Mouse (Mus musculus): Measurements from ENCODE around the gene Klf12. TPM values are rescaled to one million over a fixed set of nuclear protein-coding genes. Genes with fewer than 3 reads are reported as not detected.
A peak's percentile ranks its signal among the peaks of the same experiment; 100 is the strongest.

Klf12 gene
- 25.5 and 29.6 TPM in 2 replicates for polyA plus RNA-seq (2014; fragmentation: Nextera tagmentation; extraction: Ambion mirVana)

DNA sequence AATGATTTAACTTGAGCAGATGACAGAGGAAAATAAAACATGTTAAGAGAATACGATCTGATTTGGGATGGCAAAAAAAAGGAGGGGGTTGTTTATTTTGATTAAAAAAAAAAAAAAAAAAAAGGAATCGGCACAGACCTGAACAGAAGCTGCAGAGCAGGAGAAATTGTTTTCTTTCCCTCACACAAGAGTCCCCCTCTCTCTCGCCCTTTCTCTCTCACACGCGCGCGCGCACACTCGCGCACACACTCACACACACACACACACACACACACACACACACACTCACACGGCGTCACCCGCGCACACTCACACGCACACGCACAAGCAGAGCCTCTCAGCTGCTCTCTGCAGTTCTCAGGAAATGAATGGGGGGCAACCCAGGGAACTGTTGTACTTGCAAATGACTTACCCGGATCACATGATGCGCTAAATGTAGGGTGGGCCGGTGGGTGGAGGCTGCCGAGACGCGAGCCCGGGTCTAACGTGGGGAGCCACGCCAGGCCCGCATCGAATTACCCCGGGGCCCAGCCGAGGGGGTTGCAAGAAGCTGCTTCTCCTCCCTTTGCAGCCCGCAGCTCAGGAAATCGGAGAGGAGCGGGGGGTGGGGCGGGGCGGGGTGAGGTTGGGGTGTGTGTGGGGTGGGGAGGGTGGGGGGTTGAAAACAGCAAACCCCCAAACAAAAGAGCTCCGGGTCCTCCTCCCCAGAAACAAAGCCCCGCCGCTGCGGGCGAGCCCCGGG, at the start of gene Klf12:
Gene Klf12, minus strand, starts transcription at position 561 of the 742 bp plus-strand sequence.
- H3K4me2 ChIP-seq (replicated peaks; ENCODE audit: low read depth, low read length) = peak within 1 kb of the TSS; percentile 90
- no peaks in the 10 kb centered on the region for H3K36me3 ChIP-seq (ENCODE audit: control insufficient read depth, insufficient read depth, low read length)
- peak within 1 kb of the TSS; percentile 53 for H3K4me3 ChIP-seq (ENCODE audit: low read depth, low read length)
- H3K27ac ChIP-seq (ENCODE audit: low read depth, low read length) = peak within 1 kb of the TSS; percentile 96
- under 1% methylated on average over 22 of the region's 40 CpGs for WGBS
- H3K9ac ChIP-seq (ENCODE audit: low read depth, low read length) = peak within 1 kb of the TSS; percentile 86
- H3K9me3 ChIP-seq (ENCODE audit: control insufficient read depth, low read length) = no peaks in the 10 kb centered on the region
- ATAC-seq (ENCODE audit: low FRiP score) = peak; percentile 90
- no peaks in the 10 kb centered on the region for H3K27me3 ChIP-seq (ENCODE audit: control insufficient read depth, insufficient read depth, low read length)
- no peaks in the 10 kb centered on the region for H3K4me1 ChIP-seq (replicated peaks; ENCODE audit: control insufficient read depth, insufficient read depth, low read length)
- DNase-seq (ENCODE audit: low spot score) = peak; percentile 85

DNA sequence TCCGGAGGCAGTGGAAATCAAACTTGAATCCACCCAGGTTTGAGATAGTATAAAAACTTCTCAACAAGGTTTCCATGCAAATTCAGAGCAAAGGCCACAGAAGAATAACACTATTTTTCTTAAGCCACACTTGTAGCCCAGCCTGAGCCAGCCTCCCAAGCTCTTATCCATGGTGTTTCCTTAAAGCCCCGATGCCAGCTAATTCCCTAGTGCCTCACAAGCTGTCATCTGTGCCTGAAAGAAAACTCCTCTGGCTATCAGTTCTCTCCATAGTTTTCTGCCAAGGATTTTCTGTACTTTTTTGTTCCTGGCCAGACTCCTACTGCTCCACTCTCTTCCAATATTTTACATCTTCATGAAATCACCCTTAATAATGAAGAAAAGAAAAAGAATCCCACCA, 48.9 kb upstream of the Klf12 start:
- DNase-seq (ENCODE audit: low spot score) (no peak), ATAC-seq (ENCODE audit: low FRiP score) (no peak)
- WGBS = 86% methylated on average over 2 of the region's 2 CpGs
- no peak overlapping the region for H3K4me2 ChIP-seq (replicated peaks; ENCODE audit: low read depth, low read length)
- H3K27me3 ChIP-seq (ENCODE audit: control insufficient read depth, insufficient read depth, low read length) = no peaks in the 10 kb centered on the region
- no peak overlapping the region for H3K27ac ChIP-seq (ENCODE audit: low read depth, low read length)
- no peaks in the 10 kb centered on the region for H3K9me3 ChIP-seq (ENCODE audit: control insufficient read depth, low read length)
- H3K4me3 ChIP-seq (ENCODE audit: low read depth, low read length) = no peak overlapping the region
- H3K4me1 ChIP-seq (replicated peaks; ENCODE audit: control insufficient read depth, insufficient read depth, low read length) = no peaks in the 10 kb centered on the region
- no peaks in the 10 kb centered on the region for H3K36me3 ChIP-seq (ENCODE audit: control insufficient read depth, insufficient read depth, low read length)
- no peak overlapping the region for H3K9ac ChIP-seq (ENCODE audit: low read depth, low read length)

DNA sequence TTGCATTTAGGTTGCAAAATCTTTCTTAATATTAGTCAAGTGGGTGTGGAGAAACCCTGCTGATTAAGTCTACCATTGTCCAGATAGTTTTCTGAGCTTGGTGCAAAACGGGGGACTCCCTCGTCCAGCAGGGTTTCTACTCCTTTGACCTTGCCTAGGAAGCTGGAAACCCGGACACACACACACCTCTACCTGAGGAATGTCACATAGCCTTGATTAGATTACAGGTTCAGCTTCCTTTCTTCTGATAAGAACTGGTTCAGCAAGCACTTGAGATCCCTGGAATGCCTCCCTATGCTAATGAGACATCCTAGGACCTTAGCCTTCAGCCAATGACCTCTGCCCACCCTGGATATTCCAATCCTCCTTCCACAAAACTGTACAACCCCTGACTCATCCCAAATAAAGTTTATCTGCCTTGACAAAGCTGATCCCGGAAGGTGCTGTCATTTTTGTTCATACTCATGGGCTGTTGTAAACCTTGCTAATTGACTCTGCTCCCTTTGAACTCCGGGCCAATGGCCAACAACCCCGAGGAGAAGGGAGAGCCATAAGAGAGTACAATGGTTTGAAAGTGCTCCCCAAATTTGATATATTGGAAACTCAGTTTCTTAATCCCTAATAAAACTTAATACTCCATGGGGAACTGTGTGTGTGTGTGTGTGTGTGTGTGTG, 44.3 kb upstream of the Klf12 start:
- DNase-seq (ENCODE audit: low spot score) (no peak), ATAC-seq (ENCODE audit: low FRiP score) (no peak)
- Histone ChIP-seq H3K4me3 (ENCODE audit: low read depth, low read length) (no peak overlapping the region), H3K4me1 (replicated peaks; ENCODE audit: control insufficient read depth, insufficient read depth, low read length) (no peaks in the 10 kb centered on the region), H3K27ac (ENCODE audit: low read depth, low read length) (no peak overlapping the region), H3K9ac (ENCODE audit: low read depth, low read length) (no peak overlapping the region), H3K9me3 (ENCODE audit: control insufficient read depth, low read length) (no peaks in the 10 kb centered on the region), H3K4me2 (replicated peaks; ENCODE audit: low read depth, low read length) (no peak overlapping the region), H3K27me3 (ENCODE audit: control insufficient read depth, insufficient read depth, low read length) (no peaks in the 10 kb centered on the region), H3K36me3 (ENCODE audit: control insufficient read depth, insufficient read depth, low read length) (no peaks in the 10 kb centered on the region)
- WGBS = 80% methylated on average over 6 of the region's 6 CpGs

DNA sequence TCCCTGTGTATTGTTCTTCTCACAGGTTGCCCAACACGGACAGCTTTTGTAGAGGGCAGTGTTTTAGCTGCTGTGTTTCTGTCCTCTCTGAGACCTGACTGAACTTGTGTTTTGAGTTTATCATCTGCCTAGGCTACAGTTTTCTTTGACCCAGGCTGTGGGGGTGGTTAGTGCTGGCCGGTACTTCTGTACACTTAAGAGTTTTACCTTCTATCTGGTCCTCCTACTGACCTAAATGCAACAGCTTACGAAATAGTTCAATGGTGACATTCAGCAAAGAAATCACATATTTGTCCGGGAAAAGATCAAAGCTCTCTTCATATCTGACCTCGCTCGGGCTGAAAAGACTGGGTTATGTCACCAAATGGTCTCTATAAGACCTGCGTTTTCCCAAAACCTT, 39.8 kb upstream of the Klf12 start:
- Histone ChIP-seq H3K4me1 (replicated peaks; ENCODE audit: control insufficient read depth, insufficient read depth, low read length) (no peaks in the 10 kb centered on the region), H3K9ac (ENCODE audit: low read depth, low read length) (no peak overlapping the region), H3K27me3 (ENCODE audit: control insufficient read depth, insufficient read depth, low read length) (no peaks in the 10 kb centered on the region), H3K4me3 (ENCODE audit: low read depth, low read length) (no peak overlapping the region), H3K9me3 (ENCODE audit: control insufficient read depth, low read length) (peaks cover 2% of the 10 kb centered on the region; the same call in 1 of the 2 replicates), H3K36me3 (ENCODE audit: control insufficient read depth, insufficient read depth, low read length) (no peaks in the 10 kb centered on the region), H3K27ac (ENCODE audit: low read depth, low read length) (no peak overlapping the region), H3K4me2 (replicated peaks; ENCODE audit: low read depth, low read length) (no peak overlapping the region)
- DNase-seq (ENCODE audit: low spot score) = no peak
- 87% methylated on average over 7 of the region's 7 CpGs for WGBS
- no peak for ATAC-seq (ENCODE audit: low FRiP score)

DNA sequence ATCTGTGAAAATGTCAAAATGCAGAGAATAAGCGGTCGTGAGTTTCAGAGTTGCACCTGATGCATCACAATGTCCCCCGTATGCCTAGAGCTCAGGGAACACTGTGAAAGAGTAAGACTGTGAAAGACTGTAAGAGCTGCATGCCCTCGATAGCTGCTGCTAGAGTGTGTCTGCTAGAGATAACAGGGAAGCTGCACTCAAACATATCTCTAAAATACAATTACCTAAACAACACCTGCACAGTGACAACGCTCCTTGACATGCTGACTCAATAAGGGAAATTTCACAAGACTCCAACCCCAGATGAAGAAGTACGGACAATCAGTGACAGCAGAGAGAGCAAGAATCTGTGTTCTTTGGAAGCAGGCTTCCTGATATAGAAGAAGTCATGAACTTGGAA, 37.5 kb upstream of the Klf12 start:
- no peak overlapping the region for H3K27ac ChIP-seq (ENCODE audit: low read depth, low read length)
- H3K9me3 ChIP-seq (ENCODE audit: control insufficient read depth, low read length) = peaks cover 2% of the 10 kb centered on the region; the same call in 1 of the 2 replicates
- H3K36me3 ChIP-seq (ENCODE audit: control insufficient read depth, insufficient read depth, low read length) = no peaks in the 10 kb centered on the region
- DNase-seq (ENCODE audit: low spot score) = no peak
- H3K9ac ChIP-seq (ENCODE audit: low read depth, low read length) = no peak overlapping the region
- ATAC-seq (ENCODE audit: low FRiP score) = no peak
- no peaks in the 10 kb centered on the region for H3K27me3 ChIP-seq (ENCODE audit: control insufficient read depth, insufficient read depth, low read length)
- H3K4me2 ChIP-seq (replicated peaks; ENCODE audit: low read depth, low read length) = no peak overlapping the region
- 96% methylated on average over 6 of the region's 6 CpGs for WGBS
- no peak overlapping the region for H3K4me3 ChIP-seq (ENCODE audit: low read depth, low read length)
- no peaks in the 10 kb centered on the region for H3K4me1 ChIP-seq (replicated peaks; ENCODE audit: control insufficient read depth, insufficient read depth, low read length)

DNA sequence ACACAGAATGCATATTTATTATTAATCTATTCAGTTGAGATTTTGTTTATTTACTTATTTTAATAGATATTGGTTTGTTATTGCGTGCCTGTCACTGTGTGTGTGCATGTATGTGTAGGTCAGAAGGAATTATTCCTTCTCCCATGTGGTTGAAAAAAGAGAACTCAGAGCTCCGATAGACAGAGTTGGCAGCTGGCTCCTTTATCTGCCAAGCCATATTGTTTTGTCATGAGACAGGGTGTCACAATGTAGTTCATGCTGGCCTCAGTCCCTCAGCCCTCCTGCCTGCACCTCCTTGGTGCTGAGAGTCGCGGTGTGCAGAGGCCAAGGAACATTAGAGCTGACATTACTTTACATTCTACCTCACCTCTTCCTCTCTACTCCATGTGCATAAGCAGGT, 32.3 kb upstream of the Klf12 start:
- no peak overlapping the region for H3K27ac ChIP-seq (ENCODE audit: low read depth, low read length)
- H3K9me3 ChIP-seq (ENCODE audit: control insufficient read depth, low read length) = no peaks in the 10 kb centered on the region
- ATAC-seq (ENCODE audit: low FRiP score) (no peak), DNase-seq (ENCODE audit: low spot score) (no peak)
- H3K4me2 ChIP-seq (replicated peaks; ENCODE audit: low read depth, low read length) = no peak overlapping the region
- H3K9ac ChIP-seq (ENCODE audit: low read depth, low read length) = no peak overlapping the region
- no peaks in the 10 kb centered on the region for H3K27me3 ChIP-seq (ENCODE audit: control insufficient read depth, insufficient read depth, low read length)
- H3K4me3 ChIP-seq (ENCODE audit: low read depth, low read length) = no peak overlapping the region
- 81% methylated on average over 4 of the region's 4 CpGs for WGBS
- H3K4me1 ChIP-seq (replicated peaks; ENCODE audit: control insufficient read depth, insufficient read depth, low read length) = no peaks in the 10 kb centered on the region
- no peaks in the 10 kb centered on the region for H3K36me3 ChIP-seq (ENCODE audit: control insufficient read depth, insufficient read depth, low read length)

DNA sequence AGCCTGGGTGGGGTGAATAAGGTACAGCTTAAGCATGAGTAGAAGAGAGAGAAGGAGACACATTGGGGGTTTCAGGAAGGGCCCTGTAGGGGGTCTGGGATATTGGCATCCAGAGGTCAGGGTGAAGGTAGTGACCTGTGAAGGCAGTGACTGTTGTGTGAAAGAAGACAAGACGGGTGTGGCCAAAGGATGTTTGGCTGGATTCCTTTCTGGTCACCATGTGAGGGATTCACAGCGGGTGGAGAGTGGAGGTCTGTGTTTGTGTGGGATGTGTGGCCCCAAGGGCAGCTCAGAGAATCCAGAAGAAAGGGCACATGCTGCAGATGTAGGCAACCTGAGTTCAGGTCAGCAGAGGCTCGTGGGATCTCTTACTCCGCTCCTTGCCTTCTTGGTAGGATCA, 29.6 kb upstream of the Klf12 start:
- H3K27me3 ChIP-seq (ENCODE audit: control insufficient read depth, insufficient read depth, low read length) = no peaks in the 10 kb centered on the region
- H3K27ac ChIP-seq (ENCODE audit: low read depth, low read length) = no peak overlapping the region
- H3K36me3 ChIP-seq (ENCODE audit: control insufficient read depth, insufficient read depth, low read length) = no peaks in the 10 kb centered on the region
- H3K9ac ChIP-seq (ENCODE audit: low read depth, low read length) = no peak overlapping the region
- H3K9me3 ChIP-seq (ENCODE audit: control insufficient read depth, low read length) = no peaks in the 10 kb centered on the region
- no peak overlapping the region for H3K4me2 ChIP-seq (replicated peaks; ENCODE audit: low read depth, low read length)
- H3K4me1 ChIP-seq (replicated peaks; ENCODE audit: control insufficient read depth, insufficient read depth, low read length) = no peaks in the 10 kb centered on the region
- DNase-seq (ENCODE audit: low spot score) (no peak), ATAC-seq (ENCODE audit: low FRiP score) (no peak)
- H3K4me3 ChIP-seq (ENCODE audit: low read depth, low read length) = no peak overlapping the region
- WGBS = 50% methylated on average over 4 of the region's 4 CpGs

DNA sequence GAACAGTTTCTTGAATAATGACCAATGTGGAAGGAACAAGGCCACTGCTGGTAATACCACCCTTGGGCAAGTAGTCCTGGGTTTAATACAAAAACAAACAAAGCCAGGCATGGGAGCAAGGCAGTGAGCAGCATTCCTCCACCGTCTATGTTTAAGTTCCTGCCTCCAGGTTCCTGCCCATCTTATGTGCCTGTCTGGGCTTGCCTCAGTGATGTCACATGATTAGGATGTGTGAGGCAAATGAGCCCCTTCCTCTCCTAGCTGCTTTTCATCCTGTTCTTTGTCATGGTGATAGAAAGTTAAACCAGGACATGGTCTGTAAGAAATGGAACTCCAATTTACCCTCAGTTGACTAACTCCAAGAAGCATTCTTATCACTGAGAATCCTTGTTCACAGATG, 16.4 kb upstream of the Klf12 start:
- Histone ChIP-seq H3K9ac (ENCODE audit: low read depth, low read length) (no peak overlapping the region), H3K4me1 (replicated peaks; ENCODE audit: control insufficient read depth, insufficient read depth, low read length) (no peaks in the 10 kb centered on the region), H3K4me3 (ENCODE audit: low read depth, low read length) (no peak overlapping the region), H3K36me3 (ENCODE audit: control insufficient read depth, insufficient read depth, low read length) (no peaks in the 10 kb centered on the region), H3K27me3 (ENCODE audit: control insufficient read depth, insufficient read depth, low read length) (no peaks in the 10 kb centered on the region), H3K27ac (ENCODE audit: low read depth, low read length) (no peak overlapping the region), H3K9me3 (ENCODE audit: control insufficient read depth, low read length) (no peaks in the 10 kb centered on the region), H3K4me2 (replicated peaks; ENCODE audit: low read depth, low read length) (no peak overlapping the region)
- no peak for DNase-seq (ENCODE audit: low spot score)
- no peak for ATAC-seq (ENCODE audit: low FRiP score)
- 100% methylated on average over 1 of the region's 1 CpGs for WGBS

DNA sequence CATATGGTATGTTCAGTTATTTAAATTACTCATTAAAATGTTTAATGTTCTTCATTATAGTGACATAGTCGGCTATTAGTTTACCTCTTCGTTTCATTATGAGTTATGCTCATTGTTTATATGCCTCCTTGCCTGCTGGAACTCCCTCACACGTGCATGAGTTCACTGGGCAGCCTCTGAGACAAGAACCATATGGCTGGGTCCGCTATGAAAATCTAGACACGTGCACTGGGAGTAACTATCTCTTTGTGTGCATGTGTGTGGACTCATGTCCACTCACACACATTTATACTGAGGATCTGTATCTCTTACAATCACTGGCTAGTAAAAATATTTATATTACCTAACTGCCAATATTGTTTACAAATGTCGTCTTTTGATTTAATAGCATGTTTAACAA, 14.4 kb upstream of the Klf12 start:
- Histone ChIP-seq H3K27ac (ENCODE audit: low read depth, low read length) (no peak overlapping the region), H3K36me3 (ENCODE audit: control insufficient read depth, insufficient read depth, low read length) (no peaks in the 10 kb centered on the region), H3K4me1 (replicated peaks; ENCODE audit: control insufficient read depth, insufficient read depth, low read length) (no peaks in the 10 kb centered on the region), H3K4me2 (replicated peaks; ENCODE audit: low read depth, low read length) (no peak overlapping the region), H3K9me3 (ENCODE audit: control insufficient read depth, low read length) (no peaks in the 10 kb centered on the region), H3K27me3 (ENCODE audit: control insufficient read depth, insufficient read depth, low read length) (no peaks in the 10 kb centered on the region), H3K4me3 (ENCODE audit: low read depth, low read length) (no peak overlapping the region), H3K9ac (ENCODE audit: low read depth, low read length) (no peak overlapping the region)
- 71% methylated on average over 6 of the region's 6 CpGs for WGBS
- DNase-seq (ENCODE audit: low spot score) = no peak
- ATAC-seq (ENCODE audit: low FRiP score) = no peak
